Mouse (Mus musculus): ENCODE results near the gene Lrrc29.

DNA sequence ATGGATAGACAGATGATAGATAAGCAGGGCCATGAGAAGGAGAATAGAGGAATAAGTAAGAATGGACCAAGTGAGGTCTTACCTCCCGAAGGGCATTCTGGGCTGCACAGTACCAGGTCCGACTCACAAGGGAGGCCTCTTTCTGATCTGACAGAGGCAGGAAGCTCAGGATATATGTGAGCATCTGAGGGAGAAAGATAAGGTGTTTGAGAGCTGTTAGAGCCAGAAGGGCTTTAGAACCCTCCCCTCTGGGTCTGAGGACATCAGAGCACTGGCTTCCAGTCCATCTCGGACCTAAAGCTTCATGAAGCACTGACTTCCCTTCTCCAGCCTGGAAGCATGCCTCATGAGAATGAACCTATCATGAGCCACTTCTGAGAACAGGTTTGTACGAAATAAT lies 2.9 kb downstream of the Lrrc29 start:
- TF ChIP-seq POLR2A (IDR thresholded peaks at IDR 0.05; ENCODE audit: borderline replicate concordance, extremely low read depth, low read depth, low read length) (no peak), CTCF (IDR thresholded peaks at IDR 0.05; ENCODE audit: insufficient read depth, low read length) (no peak)
